Comparison of ENCODE assay signal across 22 mouse cellular contexts in genomic region chr3:101463491-101463890, GRCm38 (mm10).
DNase-seq lines count a peak whose midpoint lies in the region; ATAC-seq and TF ChIP-seq lines count a peak whose summit lies in the region.
"Had no signal": no experiment of that assay in that cellular context is flagged by ENCODE, and none has a peak within 500 bp of the region (broad histone marks: within the 10 kb centered on the region; RNA-seq: fewer than 3 reads in every experiment).

No protein-coding gene starts in this region.

- peaks cover 10% of the 10 kb centered on the region for H3K9me3 ChIP-seq in G1E (replicated peaks)
- no peaks in the 10 kb centered on the region for H3K9me3 ChIP-seq in liver, embryonic 12.5 days (replicated peaks)
- H3K9me3 ChIP-seq in heart, embryonic 11.5 days (replicated peaks; ENCODE audit: control insufficient read depth, low read length): peaks cover 3% of the 10 kb centered on the region
- H3K9me3 ChIP-seq: forebrain, embryonic 15.5 days; lung, embryonic 15.5 days had no signal

- peaks cover 78% of the 10 kb centered on the region for H3K4me1 ChIP-seq in G1E (ENCODE audit: insufficient read depth, low read depth, low read length)
- H3K4me1 ChIP-seq in liver, embryonic 12.5 days: peaks cover 24% of the 10 kb centered on the region
- peaks cover 3% of the 10 kb centered on the region for H3K4me1 ChIP-seq in heart, embryonic 11.5 days (ENCODE audit: control insufficient read depth, insufficient read depth, low read length)

- H3K27me3 ChIP-seq in G1E (ENCODE audit: insufficient read depth, low read length): no peaks in the 10 kb centered on the region
- H3K27me3 ChIP-seq in liver, embryonic 12.5 days (replicated peaks): no peaks in the 10 kb centered on the region
- H3K27me3 ChIP-seq in heart, embryonic 11.5 days (ENCODE audit: control insufficient read depth, insufficient read depth, low read length): no peaks in the 10 kb centered on the region; the same call in 1 of the 2 replicates
- H3K27me3 ChIP-seq: forebrain, embryonic 15.5 days; limb, embryonic 13.5 days; lung, embryonic 15.5 days; midbrain, embryonic 12.5 days; neural tube, embryonic 12.5 days had no signal

- 0 out of 2 replicates have a peak overlapping the region, but pooled peaks have one; percentile 36 for H3K9ac ChIP-seq in liver, embryonic 12.5 days
- no peak overlapping the region for H3K9ac ChIP-seq in heart, embryonic 11.5 days (ENCODE audit: low read depth, low read length)
- H3K9ac ChIP-seq: forebrain, embryonic 15.5 days; limb, embryonic 13.5 days; lung, embryonic 15.5 days; midbrain, embryonic 12.5 days; neural tube, embryonic 12.5 days had no signal

- peak overlapping the region; percentile 71 for H3K27ac ChIP-seq in liver, embryonic 12.5 days
- H3K27ac ChIP-seq in heart, embryonic 11.5 days (ENCODE audit: low read depth, low read length): no peak overlapping the region
- H3K27ac ChIP-seq: forebrain, embryonic 15.5 days; limb, embryonic 13.5 days; lung, embryonic 15.5 days; midbrain, embryonic 12.5 days; neural tube, embryonic 12.5 days had no signal

- 31% methylated on average over 3 of the region's 3 CpGs for WGBS in liver, embryonic 12.5 days (ENCODE audit: insufficient replicate concordance)
- 63% methylated on average over 3 of the region's 3 CpGs for WGBS in heart, embryonic 11.5 days (ENCODE audit: insufficient replicate concordance)

- ATAC-seq in G1E (ENCODE audit: extremely low read depth, insufficient number of reproducible peaks, low FRiP score, poor library complexity, severe bottlenecking): peak; percentile 69
- ATAC-seq in liver, embryonic 12.5 days: peak; percentile 95
- 0 out of 2 replicates have a peak, but pooled peaks have one; percentile 38 for ATAC-seq in megakaryocyte, adult 5-6 weeks (ENCODE audit: poor library complexity, severe bottlenecking)
- ATAC-seq in heart, embryonic 11.5 days (replicated peaks; ENCODE audit: insufficient number of reproducible peaks, low FRiP score, low TSS enrichment): no peak
- ATAC-seq: forebrain, embryonic 15.5 days; hindbrain, embryonic 16.5 days; intestine, postnatal 0 days had no signal

- DNase-seq in G1E (ENCODE audit: low spot score): peak; percentile 50
- DNase-seq in c-Kit-positive CD71-positive TER-119-positive erythroid progenitor cells, embryonic 14.5 days (ENCODE audit: low spot score): peak; percentile 54
- no peak for DNase-seq in adrenal gland, postnatal 25 days
- no peak for DNase-seq in left cerebral cortex, adult 18-20 months (ENCODE audit: low spot score in 2 of 2)
- DNase-seq: adrenal gland, adult 2 months; cerebellum, adult 8-10 months; cerebellum, postnatal 36 days; kidney, postnatal 36 days; layer of hippocampus, postnatal 36 days; lung, postnatal 4 days; retina, postnatal 1 day; thymus, adult 18-20 months had no signal

- peak overlapping the region; percentile 34 for H3K4me2 ChIP-seq in liver, embryonic 12.5 days
- H3K4me2 ChIP-seq in heart, embryonic 11.5 days: no peak overlapping the region
- H3K4me2 ChIP-seq: forebrain, embryonic 15.5 days; limb, embryonic 13.5 days; lung, embryonic 15.5 days; midbrain, embryonic 12.5 days; neural tube, embryonic 12.5 days had no signal

- H3K36me3 ChIP-seq in G1E (replicated peaks): peaks cover 56% of the 10 kb centered on the region
- peaks cover 21% of the 10 kb centered on the region for H3K36me3 ChIP-seq in liver, embryonic 12.5 days
- peaks cover 18% of the 10 kb centered on the region for H3K36me3 ChIP-seq in heart, embryonic 11.5 days (ENCODE audit: control insufficient read depth, insufficient read depth, low read length)

- peak overlapping the region; percentile 4; the same call in 1 of the 2 replicates for H3K4me3 ChIP-seq in G1E (ENCODE audit: low read depth, low read length)
- no peak overlapping the region for H3K4me3 ChIP-seq in liver, embryonic 12.5 days
- no peak overlapping the region for H3K4me3 ChIP-seq in heart, embryonic 11.5 days (ENCODE audit: low read depth, low read length)
- H3K4me3 ChIP-seq: forebrain, embryonic 15.5 days; limb, embryonic 13.5 days; lung, embryonic 15.5 days; midbrain, embryonic 12.5 days; neural tube, embryonic 12.5 days had no signal

- TF ChIP-seq CTCF in G1E (IDR thresholded peaks at IDR 0.05; ENCODE audit: low read depth, low read length): no peak

Comparison
In these comparisons a context has a peak if more than half of its experiments do, and no peak if none do; other contexts are left out.
1. DNase-seq: peak in G1E (single experiment) and c-Kit-positive CD71-positive TER-119-positive erythroid progenitor cells, embryonic 14.5 days (single experiment); none in adrenal gland, postnatal 25 days (single experiment) and left cerebral cortex, adult 18-20 months (0 of 2).